Mouse (Mus musculus) WW6 (cell line): Measurements from ENCODE around the gene Sbf1.

Experiments used
- DNase-seq: peaks from one replicate; pipeline ENCODE4 v3.0.0-alpha.2; 2013; ENCODE audit warnings: low read depth, low spot score

Gene Sbf1

GRCm38 (mm10) chr15:89285004-89285403 is 30.1 kb downstream of the Sbf1 start:
- DNase-seq, result no peak

GRCm38 (mm10) chr15:89284094-89284493 is 31.0 kb downstream of the Sbf1 start:
- no peak for DNase-seq

GRCm38 (mm10) chr15:89282546-89282945 is 32.6 kb downstream of the Sbf1 start:
- no peak for DNase-seq

GRCm38 (mm10) chr15:89277366-89277765 is 37.7 kb downstream of the Sbf1 start:
- no peak for DNase-seq

GRCm38 (mm10) chr15:89275497-89275896 is 39.6 kb downstream of the Sbf1 start:
- no peak for DNase-seq

- DNase-seq, result no peak
Measured at GRCm38 (mm10) chr15:89264485-89264884, 50.6 kb downstream of the Sbf1 start.

GRCm38 (mm10) chr15:89258997-89259396 is 56.1 kb downstream of the Sbf1 start:
- DNase-seq, result no peak

- DNase-seq, result no peak
Measured at GRCm38 (mm10) chr15:89255330-89255729, 59.8 kb downstream of the Sbf1 start.

GRCm38 (mm10) chr15:89249063-89249462 is 66.0 kb downstream of the Sbf1 start:
- DNase-seq, result no peak

GRCm38 (mm10) chr15:89241025-89241424 is 74.1 kb downstream of the Sbf1 start:
- DNase-seq, result no peak

GRCm38 (mm10) chr15:89239751-89240392 is 75.2 kb downstream of the Sbf1 start:
- no peak for DNase-seq
